Mouse (Mus musculus) erythroblast, adult 5-6 weeks (primary cell): ENCODE results near the gene Vmn1r208. TPM values are rescaled to one million over a fixed set of nuclear protein-coding genes. Genes with fewer than 3 reads are reported as not detected.
"Not testable (repeated sequence)": the region's sequence is repeated elsewhere in the genome, so short reads cannot be mapped to it uniquely, and the experiment has no call there.

ENCODE experiments used
- ATAC-seq: replicated peaks from 2 replicates; pipeline ENCODE4 v1.8.0; 2016; ENCODE audit warnings: moderate number of reproducible peaks, mild to moderate bottlenecking, moderate TSS enrichment, inconsistent platforms; ENCODE audit not compliant: poor library complexity, low FRiP score, severe bottlenecking
- total RNA-seq, 2 experiments: library from RNA; stranded (forward) in 1 of 2; stranded (reverse) in 1 of 2; fragments of 150-400 nt in 1 of 2; fragments of 200-764, 138-1000 nt in 1 of 2; gene quantifications; 2 replicates each; pipeline versions ENCODE4 v1.2.3 to v1.2.4; 2015 to 2017; ENCODE audit warnings: low replicate concordance in 2 of 2

Gene Vmn1r208
- total RNA-seq (2015; ENCODE audit: low replicate concordance) (not detected in 2 replicates), total RNA-seq (2017; ENCODE audit: low replicate concordance) (not detected in 2 replicates)

- ATAC-seq = not testable (repeated sequence)
These were observed at the start of gene Vmn1r208 for GRCm38 (mm10) chr13:22777300-22777699. Vmn1r208 (minus strand) TSS chr13:22777400.

DNA sequence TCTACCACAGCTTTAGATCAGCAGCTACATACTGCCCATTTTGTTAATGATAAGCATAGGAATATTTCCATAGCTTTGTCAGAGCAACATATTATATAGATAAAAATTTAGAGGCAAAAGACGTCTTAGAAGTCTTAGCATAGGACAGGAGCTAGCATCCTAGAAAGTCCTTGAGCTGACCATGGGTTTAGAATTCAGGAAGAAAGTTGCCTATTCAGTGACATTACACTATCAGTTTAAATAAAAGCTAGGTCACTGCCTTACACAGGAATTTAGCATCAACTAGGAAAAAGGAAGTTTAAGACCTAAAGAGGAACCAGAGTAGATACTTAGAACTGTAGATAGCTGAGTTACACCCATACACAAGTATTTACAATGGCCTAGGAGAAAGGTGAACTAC lies 44.4 kb upstream of the Vmn1r208 start:
- not testable (repeated sequence) for ATAC-seq

GRCm38 (mm10) chr13:22809582-22809981 lies 32.4 kb upstream of the Vmn1r208 start, which contains the start of gene Vmn1r209:
Vmn1r209 (minus strand) TSS chr13:22809682.
- not testable (repeated sequence) for ATAC-seq

- ATAC-seq = not testable (repeated sequence)
These were observed 10.9 kb upstream of the Vmn1r208 start for GRCm38 (mm10) chr13:22788096-22788495.

DNA sequence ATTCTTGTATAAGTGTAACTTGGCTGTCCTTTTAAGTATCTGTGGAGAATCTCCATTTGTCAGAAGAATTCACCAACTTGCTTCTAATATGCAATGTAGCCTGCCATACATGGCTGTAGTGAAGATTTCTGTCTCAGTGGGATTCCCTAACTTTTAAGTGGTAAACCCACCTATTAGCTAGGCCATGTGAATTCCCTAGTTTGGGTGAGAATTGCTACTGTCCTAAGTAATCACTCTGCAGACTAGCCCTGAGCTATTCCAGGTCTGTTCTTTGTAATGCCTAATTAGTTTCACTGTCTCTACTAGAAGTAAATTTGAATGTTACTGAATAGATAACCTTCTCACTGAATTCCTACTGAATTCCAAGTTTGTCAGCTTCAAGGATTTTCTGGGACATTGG lies 7.0 kb upstream of the Vmn1r208 start:
- not testable (repeated sequence) for ATAC-seq

DNA sequence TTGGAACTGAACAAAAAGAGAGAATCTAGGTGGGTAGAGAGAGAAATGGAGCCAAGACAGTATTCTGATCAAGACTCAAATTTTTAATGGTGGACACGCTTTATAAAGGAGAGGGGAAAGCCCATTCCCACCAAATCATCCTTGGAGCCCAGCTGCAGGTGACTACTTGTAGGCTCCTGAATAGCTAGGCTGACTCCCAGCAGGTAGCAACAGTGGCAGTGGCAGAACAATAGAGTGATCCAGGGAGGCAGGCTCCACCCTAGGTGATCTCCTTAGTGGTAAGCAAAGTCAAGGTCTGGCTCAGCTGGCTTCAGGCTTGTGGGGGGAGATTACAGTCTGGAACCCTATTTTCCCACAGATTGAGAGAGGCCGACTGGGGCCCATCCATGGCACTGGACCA lies 5.6 kb downstream of the Vmn1r208 start:
- not testable (repeated sequence) for ATAC-seq

DNA sequence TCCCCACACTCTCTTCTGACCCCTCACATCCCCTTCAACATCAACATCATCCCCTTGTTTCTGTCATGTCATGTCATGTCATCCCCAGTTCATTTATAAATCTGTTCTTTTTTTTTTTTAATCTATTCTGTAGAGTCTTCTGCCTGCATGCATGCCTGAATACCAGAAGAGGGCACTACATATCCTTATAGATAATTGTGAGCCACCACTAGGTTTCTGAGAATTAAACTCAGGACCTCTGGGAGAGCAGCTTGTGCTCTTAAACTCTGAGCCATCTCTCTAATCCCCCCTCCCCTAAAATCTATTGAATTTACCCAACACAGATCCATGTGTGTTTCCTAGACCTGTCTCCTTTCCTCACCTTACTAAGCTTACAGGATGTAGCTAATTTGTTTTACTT lies 29.7 kb downstream of the Vmn1r208 start:
- ATAC-seq = no peak

DNA sequence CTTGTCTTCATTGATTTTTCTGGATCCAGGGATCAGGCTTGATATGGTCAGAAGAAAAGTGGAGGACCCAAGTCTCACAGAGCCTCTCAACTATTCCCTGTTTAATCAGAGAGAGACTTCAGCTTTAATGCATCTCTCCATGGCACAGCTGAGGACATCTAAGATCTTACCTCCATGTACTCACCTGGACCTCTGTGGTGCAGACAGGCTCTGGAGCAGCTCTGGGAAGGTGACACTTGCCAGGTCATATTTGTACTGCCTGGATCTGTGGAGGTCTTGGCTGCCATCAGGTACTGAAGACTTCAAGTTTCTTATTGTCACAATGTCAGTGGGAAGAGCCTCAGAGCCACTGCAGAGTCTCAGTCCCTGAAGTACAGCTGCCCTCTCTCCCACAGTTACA lies 47.7 kb downstream of the Vmn1r208 start, which contains the start of gene Vmn1r207-ps:
Gene Vmn1r207-ps (minus strand): TSS at position 101 of the 400 bp plus-strand sequence.
- not testable (repeated sequence) for ATAC-seq

Other genes starting within 250 kb of the Vmn1r208 start
- gene Vmn1r204, start 224.2 kb downstream of the Vmn1r208 start, total RNA-seq (2015; ENCODE audit: low replicate concordance) = not detected in 2 replicates
- not detected in 2 replicates for gene Vmn1r204, start 224.2 kb downstream of the Vmn1r208 start, total RNA-seq (2017; ENCODE audit: low replicate concordance)
- not detected in 2 replicates for gene Vmn1r205, start 184.4 kb downstream of the Vmn1r208 start, total RNA-seq (2015; ENCODE audit: low replicate concordance)
- not detected in 2 replicates for gene Vmn1r205, start 184.4 kb downstream of the Vmn1r208 start, total RNA-seq (2017; ENCODE audit: low replicate concordance)
- not detected in 2 replicates for gene Vmn1r206, start 153.1 kb downstream of the Vmn1r208 start, total RNA-seq (2015; ENCODE audit: low replicate concordance)
- gene Vmn1r206, start 153.1 kb downstream of the Vmn1r208 start, total RNA-seq (2017; ENCODE audit: low replicate concordance) = not detected in 2 replicates
- not detected in 2 replicates for gene Vmn1r207-ps, start 47.8 kb downstream of the Vmn1r208 start, total RNA-seq (2015; ENCODE audit: low replicate concordance)
- gene Vmn1r207-ps, start 47.8 kb downstream of the Vmn1r208 start, total RNA-seq (2017; ENCODE audit: low replicate concordance) = not detected in 2 replicates
- not detected in 2 replicates for gene Vmn1r209, start 32.3 kb upstream of the Vmn1r208 start, total RNA-seq (2015; ENCODE audit: low replicate concordance)
- not detected in 2 replicates for gene Vmn1r209, start 32.3 kb upstream of the Vmn1r208 start, total RNA-seq (2017; ENCODE audit: low replicate concordance)
- gene Vmn1r210, start 53.9 kb upstream of the Vmn1r208 start, total RNA-seq (2015; ENCODE audit: low replicate concordance) = not detected in 2 replicates
- gene Vmn1r210, start 53.9 kb upstream of the Vmn1r208 start, total RNA-seq (2017; ENCODE audit: low replicate concordance) = not detected in 2 replicates
- not detected in 2 replicates for gene Vmn1r211, start 80.2 kb upstream of the Vmn1r208 start, total RNA-seq (2015; ENCODE audit: low replicate concordance)
- not detected in 2 replicates for gene Vmn1r211, start 80.2 kb upstream of the Vmn1r208 start, total RNA-seq (2017; ENCODE audit: low replicate concordance)
- not detected in 2 replicates for gene Vmn1r212, start 106.8 kb upstream of the Vmn1r208 start, total RNA-seq (2015; ENCODE audit: low replicate concordance)
- gene Vmn1r212, start 106.8 kb upstream of the Vmn1r208 start, total RNA-seq (2017; ENCODE audit: low replicate concordance) = not detected in 2 replicates
- not detected in 2 replicates for gene Vmn1r213, start 230.3 kb upstream of the Vmn1r208 start, total RNA-seq (2015; ENCODE audit: low replicate concordance)
- gene Vmn1r213, start 230.3 kb upstream of the Vmn1r208 start, total RNA-seq (2017; ENCODE audit: low replicate concordance) = 0.70 TPM in 1 of 2 replicates, not detected in the other